Mouse (Mus musculus) limb, embryonic 12.5 days (tissue): ENCODE data around the gene Nid1. TPM values are rescaled to one million over a fixed set of nuclear protein-coding genes. Genes with fewer than 3 reads are reported as not detected.

ENCODE experiments used
- ATAC-seq: fragments of 200-750 bp; cut with Nextera tagmentation; 2 replicates; pipeline ENCODE4 v1.8.0; 2017; ENCODE audit warnings: low read depth, moderate TSS enrichment; ENCODE audit not compliant: insufficient number of reproducible peaks, insufficient read depth, low FRiP score, low TSS enrichment
- H3K27ac ChIP-seq: fragments of 300-500 bp; sonication (generic); 2 replicates; pipeline ENCODE4 v1.5.1; 2016; ENCODE audit warnings: mild to moderate bottlenecking, moderate library complexity
- H3K27me3 ChIP-seq: fragments of 300-500 bp; sonication (generic); 2 replicates; pipeline ENCODE4 v1.6.1; 2016; ENCODE audit warnings: mild to moderate bottlenecking, moderate library complexity
- H3K36me3 ChIP-seq: fragments of 300-500 bp; sonication (generic); 2 replicates; pipeline ENCODE4 v1.6.1; 2016; ENCODE audit warnings: mild to moderate bottlenecking, moderate library complexity
- H3K4me1 ChIP-seq: fragments of 300-500 bp; sonication (generic); replicated peaks from 2 replicates; pipeline ENCODE4 v1.6.1; 2016
- H3K4me2 ChIP-seq: fragments of 300-500 bp; sonication (generic); 2 replicates; pipeline ENCODE4 v1.6.1; 2016; ENCODE audit warnings: mild to moderate bottlenecking, moderate library complexity
- H3K4me3 ChIP-seq: fragments of 300-500 bp; sonication (generic); replicated peaks from 2 replicates; pipeline ENCODE4 v1.5.1; 2016; ENCODE audit warnings: mild to moderate bottlenecking
- H3K9ac ChIP-seq: fragments of 300-500 bp; sonication (generic); replicated peaks from 2 replicates; pipeline ENCODE4 v1.6.1; 2016; ENCODE audit warnings: mild to moderate bottlenecking, moderate library complexity
- H3K9me3 ChIP-seq: fragments of 300-500 bp; sonication (generic); 2 replicates; pipeline ENCODE4 v1.6.1; 2016; ENCODE audit warnings: mild to moderate bottlenecking, moderate library complexity
- WGBS: fragments of 180-500 bp; shearing (Covaris S2); methylation state at CpG from one replicate; pipeline ENCODE4 v1.1.7; 2016; 5-methylcytosine and 5-hydroxymethylcytosine counted together
- polyA plus RNA-seq: library from polyadenylated mRNA; unstranded; fragments of >200 nt; fragmentation: Nextera tagmentation; extraction: Ambion mirVana; gene quantifications from 2 replicates; pipeline ENCODE4 v1.2.1, GENCODE M21; 2016

The Nid1 gene
- polyA plus RNA-seq, 1 experiment from 2014 or later: 27.0 TPM

GRCm38 (mm10) chr13:13476568-13476967 lies 39.2 kb downstream of the Nid1 start:
- Histone ChIP-seq H3K9ac (no peak overlapping the region), H3K4me3 (no peak overlapping the region), H3K4me2 (no peak overlapping the region), H3K27ac (no peak overlapping the region), H3K27me3 (no peaks in the 10 kb centered on the region), H3K9me3 (no peaks in the 10 kb centered on the region), H3K36me3 (peaks cover 13% of the 10 kb centered on the region), H3K4me1 (0 out of 2 replicates have a peak, but pooled peaks cover 2% of the 10 kb centered on the region)
- WGBS: 80% methylated on average over 2 of the region's 2 CpGs
- no peak for ATAC-seq

GRCm38 (mm10) chr13:13477046-13477445 lies 39.7 kb downstream of the Nid1 start:
- Histone ChIP-seq H3K4me3 (no peak overlapping the region), H3K27me3 (no peaks in the 10 kb centered on the region), H3K27ac (no peak overlapping the region), H3K9ac (no peak overlapping the region), H3K36me3 (peaks cover 18% of the 10 kb centered on the region), H3K4me2 (no peak overlapping the region), H3K4me1 (0 out of 2 replicates have a peak, but pooled peaks cover 2% of the 10 kb centered on the region), H3K9me3 (no peaks in the 10 kb centered on the region)
- WGBS: 90% methylated on average over 2 of the region's 2 CpGs
- ATAC-seq: no peak

- Histone ChIP-seq H3K4me1 (no peaks in the 10 kb centered on the region), H3K4me3 (no peak overlapping the region), H3K27ac (no peak overlapping the region), H3K27me3 (no peaks in the 10 kb centered on the region), H3K36me3 (peaks cover 21% of the 10 kb centered on the region), H3K9ac (no peak overlapping the region), H3K4me2 (no peak overlapping the region), H3K9me3 (no peaks in the 10 kb centered on the region)
- ATAC-seq: 0 out of 2 replicates have a peak, but pooled peaks have one; percentile 17
- WGBS: 8% methylated on average over 2 of the region's 2 CpGs
Measured at GRCm38 (mm10) chr13:13479986-13480385, 42.6 kb downstream of the Nid1 start.

- 49% methylated on average over 5 of the region's 5 CpGs for WGBS
- Histone ChIP-seq H3K9ac (no peak overlapping the region), H3K4me2 (no peak overlapping the region), H3K27me3 (no peaks in the 10 kb centered on the region), H3K9me3 (no peaks in the 10 kb centered on the region), H3K4me1 (no peaks in the 10 kb centered on the region), H3K4me3 (no peak overlapping the region), H3K27ac (no peak overlapping the region), H3K36me3 (peaks cover 21% of the 10 kb centered on the region)
- no peak for ATAC-seq
Measured at GRCm38 (mm10) chr13:13481033-13481432, 43.7 kb downstream of the Nid1 start.

- H3K4me2 ChIP-seq: no peak overlapping the region
- H3K27me3 ChIP-seq: no peaks in the 10 kb centered on the region
- ATAC-seq: no peak
- no peaks in the 10 kb centered on the region for H3K9me3 ChIP-seq
- no peak overlapping the region for H3K27ac ChIP-seq
- 89% methylated on average over 16 of the region's 16 CpGs for WGBS
- H3K9ac ChIP-seq: no peak overlapping the region
- no peaks in the 10 kb centered on the region for H3K4me1 ChIP-seq
- H3K36me3 ChIP-seq: peaks cover 18% of the 10 kb centered on the region
- H3K4me3 ChIP-seq: no peak overlapping the region
Measured at GRCm38 (mm10) chr13:13481875-13482674, 44.7 kb downstream of the Nid1 start.

GRCm38 (mm10) chr13:13484351-13484751 lies 47.0 kb downstream of the Nid1 start:
- no peaks in the 10 kb centered on the region for H3K4me1 ChIP-seq
- no peaks in the 10 kb centered on the region for H3K27me3 ChIP-seq
- no peaks in the 10 kb centered on the region for H3K9me3 ChIP-seq
- H3K27ac ChIP-seq: no peak overlapping the region
- H3K36me3 ChIP-seq: peaks cover 8% of the 10 kb centered on the region
- H3K9ac ChIP-seq: no peak overlapping the region
- no peak overlapping the region for H3K4me3 ChIP-seq
- no peak for ATAC-seq
- no peak overlapping the region for H3K4me2 ChIP-seq
- WGBS: 56% methylated on average over 7 of the region's 7 CpGs

- H3K9ac ChIP-seq: no peak overlapping the region
- 0 out of 2 replicates have a peak, but pooled peaks cover under 1% of the 10 kb centered on the region for H3K4me1 ChIP-seq
- H3K27me3 ChIP-seq: no peaks in the 10 kb centered on the region
- no peak for ATAC-seq
- H3K4me3 ChIP-seq: no peak overlapping the region
- no peak overlapping the region for H3K27ac ChIP-seq
- peaks cover 8% of the 10 kb centered on the region for H3K36me3 ChIP-seq
- H3K9me3 ChIP-seq: no peaks in the 10 kb centered on the region
- H3K4me2 ChIP-seq: no peak overlapping the region
- WGBS: 73% methylated on average over 2 of the region's 2 CpGs
Measured at GRCm38 (mm10) chr13:13484883-13485282, 47.5 kb downstream of the Nid1 start.

GRCm38 (mm10) chr13:13485682-13486081 lies 48.3 kb downstream of the Nid1 start:
- H3K27ac ChIP-seq: no peak overlapping the region
- H3K4me1 ChIP-seq: 0 out of 2 replicates have a peak, but pooled peaks cover 3% of the 10 kb centered on the region
- H3K4me3 ChIP-seq: no peak overlapping the region
- no peak overlapping the region for H3K9ac ChIP-seq
- no peaks in the 10 kb centered on the region for H3K27me3 ChIP-seq
- no peak overlapping the region for H3K4me2 ChIP-seq
- ATAC-seq: no peak
- H3K9me3 ChIP-seq: no peaks in the 10 kb centered on the region
- 72% methylated on average over 4 of the region's 4 CpGs for WGBS
- peaks cover 8% of the 10 kb centered on the region for H3K36me3 ChIP-seq

- 85% methylated on average over 1 of the region's 1 CpGs for WGBS
- Histone ChIP-seq H3K4me3 (no peak overlapping the region), H3K4me2 (no peak overlapping the region), H3K9me3 (no peaks in the 10 kb centered on the region), H3K27me3 (no peaks in the 10 kb centered on the region), H3K27ac (no peak overlapping the region), H3K4me1 (0 out of 2 replicates have a peak, but pooled peaks cover 3% of the 10 kb centered on the region), H3K9ac (no peak overlapping the region), H3K36me3 (no peaks in the 10 kb centered on the region; the same call in 1 of the 2 replicates)
- no peak for ATAC-seq
Measured at GRCm38 (mm10) chr13:13487851-13488250, 50.5 kb downstream of the Nid1 start.

GRCm38 (mm10) chr13:13489861-13490260 lies 52.5 kb downstream of the Nid1 start:
- H3K4me3 ChIP-seq: no peak overlapping the region
- 52% methylated on average over 5 of the region's 5 CpGs for WGBS
- no peak overlapping the region for H3K4me2 ChIP-seq
- no peaks in the 10 kb centered on the region for H3K9me3 ChIP-seq
- no peaks in the 10 kb centered on the region for H3K27me3 ChIP-seq
- no peaks in the 10 kb centered on the region for H3K36me3 ChIP-seq
- H3K4me1 ChIP-seq: 0 out of 2 replicates have a peak, but pooled peaks cover 3% of the 10 kb centered on the region
- H3K27ac ChIP-seq: 0 out of 2 replicates have a peak overlapping the region, but pooled peaks have one; percentile 23
- ATAC-seq: no peak
- no peak overlapping the region for H3K9ac ChIP-seq

- 53% methylated on average over 2 of the region's 2 CpGs for WGBS
- Histone ChIP-seq H3K4me2 (no peak overlapping the region), H3K4me3 (no peak overlapping the region), H3K9ac (no peak overlapping the region), H3K9me3 (no peaks in the 10 kb centered on the region), H3K36me3 (no peaks in the 10 kb centered on the region), H3K4me1 (0 out of 2 replicates have a peak, but pooled peaks cover 3% of the 10 kb centered on the region), H3K27me3 (no peaks in the 10 kb centered on the region), H3K27ac (no peak overlapping the region)
- no peak for ATAC-seq
Measured at GRCm38 (mm10) chr13:13492151-13492550, 54.8 kb downstream of the Nid1 start.
